In the genomic region with DNA sequence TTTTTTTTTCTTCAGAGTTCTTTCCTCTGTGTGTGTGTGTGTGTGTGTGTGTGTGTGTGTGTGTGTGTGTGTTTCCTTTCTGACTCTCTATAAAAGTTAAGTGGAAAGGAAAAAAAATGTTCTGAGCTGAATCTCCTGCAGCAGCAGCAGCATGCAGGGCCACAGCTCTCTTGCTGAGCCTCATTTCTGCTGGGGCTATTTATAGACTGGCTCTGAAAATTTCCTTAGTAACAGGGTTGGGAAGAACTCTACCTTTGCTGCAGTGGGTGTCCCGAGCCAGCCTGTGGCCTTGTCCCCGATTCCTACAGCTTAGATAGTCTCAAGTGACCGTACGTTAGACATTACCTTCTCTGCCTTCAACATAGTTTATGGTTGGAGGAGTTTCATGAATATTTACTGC, we compare ENCODE assay signal across 12 mouse cellular contexts.
DNase-seq lines count a peak whose midpoint lies in the region; ATAC-seq and TF ChIP-seq lines count a peak whose summit lies in the region.
"Had no signal": no experiment of that assay in that cellular context is flagged by ENCODE, and none has a peak within 500 bp of the region (broad histone marks: within the 10 kb centered on the region; RNA-seq: fewer than 3 reads in every experiment).

No protein-coding gene starts in this region.

- H3K4me1 ChIP-seq in liver, postnatal 0 days (ENCODE audit: insufficient read depth): no peaks in the 10 kb centered on the region
- peaks cover 6% of the 10 kb centered on the region for H3K4me1 ChIP-seq in forebrain, embryonic 16.5 days (replicated peaks; ENCODE audit: control insufficient read depth, insufficient read depth, low read length)

- no peaks in the 10 kb centered on the region for H3K27me3 ChIP-seq in liver, postnatal 0 days (ENCODE audit: insufficient read depth, low read length)
- H3K27me3 ChIP-seq in forebrain, embryonic 16.5 days (replicated peaks; ENCODE audit: control insufficient read depth, insufficient read depth, low read length): no peaks in the 10 kb centered on the region
- H3K27me3 ChIP-seq: limb, embryonic 13.5 days had no signal

- H3K9ac ChIP-seq in liver, postnatal 0 days (replicated peaks): no peak overlapping the region
- H3K9ac ChIP-seq in forebrain, embryonic 16.5 days (replicated peaks; ENCODE audit: low read depth, low read length): no peak overlapping the region
- H3K9ac ChIP-seq: limb, embryonic 13.5 days had no signal

- no peak for ATAC-seq in liver, postnatal 0 days
- ATAC-seq in forebrain, embryonic 16.5 days: no peak

- no peaks in the 10 kb centered on the region for H3K36me3 ChIP-seq in liver, postnatal 0 days (replicated peaks; ENCODE audit: insufficient read depth, low read length)
- no peaks in the 10 kb centered on the region for H3K36me3 ChIP-seq in forebrain, embryonic 16.5 days (ENCODE audit: control insufficient read depth, insufficient read depth)
- H3K36me3 ChIP-seq: limb, embryonic 13.5 days had no signal

- peak; percentile 7 to 42 for DNase-seq in frontal cortex, adult 2 months (ENCODE audit: extremely low spot score in 1 of 2, low spot score in 1 of 2)
- no peak for DNase-seq in frontal cortex, postnatal 25 days (ENCODE audit: low spot score in 2 of 2)
- peak; percentile 17 for DNase-seq in layer of hippocampus, adult 9-11 months
- DNase-seq in layer of hippocampus, postnatal 10 days (ENCODE audit: low spot score in 2 of 2): no peak
- peak; percentile 49 to 51 for DNase-seq in cerebellum, adult 18-20 months
- peak; percentile 33 to 59 for DNase-seq in left cerebral cortex, postnatal 14 days (ENCODE audit: low spot score in 2 of 2)
- DNase-seq in liver, postnatal 0 days: no peak
- DNase-seq: heart, postnatal 14 days; kidney, postnatal 14 days; lung, postnatal 14 days had no signal

- no peak overlapping the region for H3K4me2 ChIP-seq in liver, postnatal 0 days (ENCODE audit: low read depth, low read length)
- H3K4me2 ChIP-seq in forebrain, embryonic 16.5 days (ENCODE audit: low read length): no peak overlapping the region
- H3K4me2 ChIP-seq: limb, embryonic 13.5 days had no signal

- no peak overlapping the region for H3K27ac ChIP-seq in liver, postnatal 0 days (ENCODE audit: low read depth)
- H3K27ac ChIP-seq in forebrain, embryonic 16.5 days (ENCODE audit: low read length): no peak overlapping the region
- H3K27ac ChIP-seq: limb, embryonic 13.5 days had no signal

- no peak for TF ChIP-seq CTCF in liver, postnatal 0 days (IDR thresholded peaks at IDR 0.05; ENCODE audit: low read depth)

- H3K4me3 ChIP-seq in liver, postnatal 0 days (ENCODE audit: low read depth, low read length): no peak overlapping the region
- H3K4me3 ChIP-seq in forebrain, embryonic 16.5 days (replicated peaks; ENCODE audit: low read length): no peak overlapping the region
- H3K4me3 ChIP-seq: limb, embryonic 13.5 days had no signal

- intact Hi-C loops in left cerebral cortex, postnatal 14 days (cut with DNase I): no loop called here

- WGBS in liver, postnatal 0 days (ENCODE audit: insufficient replicate concordance): 71% methylated on average over 4 of the region's 4 CpGs
- 71% methylated on average over 4 of the region's 4 CpGs for WGBS in forebrain, embryonic 16.5 days

- no peak for TF ChIP-seq EP300 in liver, postnatal 0 days (IDR thresholded peaks at IDR 0.05; ENCODE audit: low read depth)

- H3K9me3 ChIP-seq in liver, postnatal 0 days (ENCODE audit: low read length): no peaks in the 10 kb centered on the region
- no peaks in the 10 kb centered on the region for H3K9me3 ChIP-seq in forebrain, embryonic 16.5 days (ENCODE audit: control insufficient read depth, low read length)
- H3K9me3 ChIP-seq: limb, embryonic 13.5 days had no signal

Comparison
In these comparisons a context has a peak if more than half of its experiments do, and no peak if none do; other contexts are left out.
1. DNase-seq: peak in frontal cortex, adult 2 months (2 of 2), layer of hippocampus, adult 9-11 months (single experiment), cerebellum, adult 18-20 months (2 of 2) and left cerebral cortex, postnatal 14 days (2 of 2); none in frontal cortex, postnatal 25 days (0 of 2), layer of hippocampus, postnatal 10 days (0 of 2) and liver, postnatal 0 days (single experiment).